Mouse (Mus musculus): ENCODE data around the gene Neu3. TPM values are rescaled to one million over a fixed set of nuclear protein-coding genes. Genes with fewer than 3 reads are reported as not detected.

The Neu3 gene
- polyA plus RNA-seq, 1 experiment = 0.82 TPM

DNA sequence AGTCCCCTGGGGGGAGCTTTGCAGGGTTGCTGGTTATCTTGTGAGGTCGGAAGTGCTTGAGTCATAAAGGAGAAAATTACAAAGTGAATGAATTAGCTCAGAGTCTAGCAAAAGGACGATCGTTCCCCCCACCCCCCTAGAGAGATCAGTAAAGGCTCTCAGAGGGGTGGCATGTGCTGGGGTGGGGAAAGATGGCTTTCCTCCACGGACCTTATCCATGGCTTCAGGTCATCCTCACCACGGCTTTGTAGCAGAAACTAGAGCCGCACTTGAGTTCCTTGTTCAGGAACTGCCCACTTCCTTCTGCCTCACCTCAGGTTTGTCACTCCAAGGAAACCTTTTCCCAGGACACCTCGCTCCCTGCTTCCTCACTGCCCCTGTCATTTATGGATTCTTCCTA, 35.1 kb upstream of the Neu3 start, which contains the start of gene Spcs2:
Gene Spcs2 (minus strand): TSS at position 101 of the 400 bp plus-strand sequence.
- TF ChIP-seq CTCF (IDR thresholded peaks at IDR 0.05; ENCODE audit: extremely low read depth, insufficient read length, insufficient replicate concordance, low read depth, low read length) (no peak), POLR2A (IDR thresholded peaks at IDR 0.05; ENCODE audit: low read depth, low read length) (no peak)
- 58% methylated on average over 7 of the region's 7 CpGs for WGBS
- H3K36me3 ChIP-seq (ENCODE audit: control insufficient read depth, insufficient read depth, low read length) = no peaks in the 10 kb centered on the region
- no peaks in the 10 kb centered on the region for H3K27me3 ChIP-seq (ENCODE audit: control insufficient read depth, insufficient read depth, low read length)
- H3K4me3 ChIP-seq (ENCODE audit: low read depth, low read length) = no peak within 1 kb of the TSS
- no peaks in the 10 kb centered on the region for H3K4me1 ChIP-seq (ENCODE audit: control insufficient read depth, insufficient read depth, insufficient read length, low read length)
- H3K27ac ChIP-seq (ENCODE audit: insufficient read depth, low read depth, low read length) = no peak within 1 kb of the TSS

GRCm38 (mm10) chr7:99858813-99859585, 30.8 kb upstream of the Neu3 start, which contains the start of gene Xrra1:
Xrra1 (plus strand) TSS chr7:99859116.
- H3K4me1 ChIP-seq (ENCODE audit: control insufficient read depth, insufficient read depth, insufficient read length, low read length) = peaks cover 6% of the 10 kb centered on the region; the same call in 1 of the 2 replicates
- peak; percentile 93 for TF ChIP-seq POLR2A (IDR thresholded peaks at IDR 0.05; ENCODE audit: low read depth, low read length)
- no peak for TF ChIP-seq CTCF (IDR thresholded peaks at IDR 0.05; ENCODE audit: extremely low read depth, insufficient read length, insufficient replicate concordance, low read depth, low read length)
- H3K27ac ChIP-seq (ENCODE audit: insufficient read depth, low read depth, low read length) = peak within 1 kb of the TSS; percentile 45
- WGBS = under 1% methylated on average over 42 of the region's 42 CpGs
- H3K36me3 ChIP-seq (ENCODE audit: control insufficient read depth, insufficient read depth, low read length) = peaks cover 6% of the 10 kb centered on the region
- H3K4me3 ChIP-seq (ENCODE audit: low read depth, low read length) = peak within 1 kb of the TSS; percentile 86
- no peaks in the 10 kb centered on the region for H3K27me3 ChIP-seq (ENCODE audit: control insufficient read depth, insufficient read depth, low read length)

GRCm38 (mm10) chr7:99858175-99858812, 30.1 kb upstream of the Neu3 start:
- no peaks in the 10 kb centered on the region for H3K27me3 ChIP-seq (ENCODE audit: control insufficient read depth, insufficient read depth, low read length)
- H3K4me3 ChIP-seq (ENCODE audit: low read depth, low read length) = peak overlapping the region; percentile 86
- WGBS = 1% methylated on average over 19 of the region's 19 CpGs
- peak overlapping the region; percentile 45 for H3K27ac ChIP-seq (ENCODE audit: insufficient read depth, low read depth, low read length)
- peaks cover 13% of the 10 kb centered on the region for H3K36me3 ChIP-seq (ENCODE audit: control insufficient read depth, insufficient read depth, low read length)
- no peak for TF ChIP-seq POLR2A (IDR thresholded peaks at IDR 0.05; ENCODE audit: low read depth, low read length)
- no peak for TF ChIP-seq CTCF (IDR thresholded peaks at IDR 0.05; ENCODE audit: extremely low read depth, insufficient read length, insufficient replicate concordance, low read depth, low read length)
- H3K4me1 ChIP-seq (ENCODE audit: control insufficient read depth, insufficient read depth, insufficient read length, low read length) = peaks cover 6% of the 10 kb centered on the region; the same call in 1 of the 2 replicates

DNA sequence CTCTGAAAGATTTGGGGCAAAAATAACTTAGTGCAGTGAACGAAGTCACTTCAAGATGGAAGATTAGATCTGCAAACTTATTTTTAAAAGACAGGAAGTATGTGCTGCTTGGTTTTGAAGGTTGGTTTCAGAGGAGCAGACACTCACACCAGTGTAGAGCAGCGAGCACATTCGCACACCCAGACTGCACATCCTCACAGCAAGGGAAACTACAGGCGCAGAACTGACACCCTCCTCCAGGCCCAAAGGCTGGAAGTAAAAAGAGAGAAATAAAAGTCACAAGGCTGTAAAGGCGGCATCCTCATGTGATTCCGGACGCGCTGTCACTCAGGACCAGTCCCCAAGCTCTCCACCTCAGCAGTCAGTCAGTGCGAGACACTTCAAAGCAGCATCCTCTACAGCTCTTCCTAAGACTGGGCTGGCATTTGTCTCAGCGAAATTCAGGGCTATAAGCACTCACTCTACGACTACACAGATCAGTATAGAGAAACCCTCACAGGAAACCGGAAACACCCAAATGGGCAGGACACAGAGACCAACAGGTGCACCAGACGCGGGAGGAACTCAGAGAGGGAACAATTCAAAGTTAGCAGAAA, 28.1 kb upstream of the Neu3 start:
- TF ChIP-seq CTCF (IDR thresholded peaks at IDR 0.05; ENCODE audit: extremely low read depth, insufficient read length, insufficient replicate concordance, low read depth, low read length) = no peak
- TF ChIP-seq POLR2A (IDR thresholded peaks at IDR 0.05; ENCODE audit: low read depth, low read length) = no peak
- H3K36me3 ChIP-seq (ENCODE audit: control insufficient read depth, insufficient read depth, low read length) = peaks cover 13% of the 10 kb centered on the region
- 72% methylated on average over 14 of the region's 14 CpGs for WGBS
- peak overlapping the region; percentile 33; the same call in 1 of the 2 replicates for H3K4me3 ChIP-seq (ENCODE audit: low read depth, low read length)
- H3K27me3 ChIP-seq (ENCODE audit: control insufficient read depth, insufficient read depth, low read length) = no peaks in the 10 kb centered on the region
- peaks cover 6% of the 10 kb centered on the region; the same call in 1 of the 2 replicates for H3K4me1 ChIP-seq (ENCODE audit: control insufficient read depth, insufficient read depth, insufficient read length, low read length)
- peak overlapping the region; percentile 36 for H3K27ac ChIP-seq (ENCODE audit: insufficient read depth, low read depth, low read length)

DNA sequence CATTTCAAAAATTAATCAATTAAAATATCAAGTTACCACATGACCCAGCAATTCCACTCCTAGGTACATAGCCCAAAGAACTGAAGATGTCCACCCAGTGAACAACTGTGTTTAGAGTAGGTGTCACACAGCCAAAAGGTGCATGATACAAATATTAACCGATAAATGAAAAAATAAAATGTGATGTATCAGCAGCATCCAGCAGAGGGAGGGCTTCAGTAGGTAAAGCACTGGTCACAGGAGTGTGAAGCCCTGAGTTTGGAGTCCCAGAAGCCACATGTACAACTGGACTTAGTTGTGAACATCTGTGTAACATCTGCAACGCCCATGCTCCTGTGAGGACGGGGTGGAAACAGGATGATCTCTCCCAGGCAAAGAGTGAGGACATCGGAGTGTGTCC, 26.1 kb upstream of the Neu3 start:
- 80% methylated on average over 4 of the region's 4 CpGs for WGBS
- no peak overlapping the region for H3K4me3 ChIP-seq (ENCODE audit: low read depth, low read length)
- H3K4me1 ChIP-seq (ENCODE audit: control insufficient read depth, insufficient read depth, insufficient read length, low read length) = peaks cover 6% of the 10 kb centered on the region; the same call in 1 of the 2 replicates
- H3K27ac ChIP-seq (ENCODE audit: insufficient read depth, low read depth, low read length) = no peak overlapping the region
- TF ChIP-seq POLR2A (IDR thresholded peaks at IDR 0.05; ENCODE audit: low read depth, low read length) (no peak), CTCF (IDR thresholded peaks at IDR 0.05; ENCODE audit: extremely low read depth, insufficient read length, insufficient replicate concordance, low read depth, low read length) (no peak)
- no peaks in the 10 kb centered on the region for H3K27me3 ChIP-seq (ENCODE audit: control insufficient read depth, insufficient read depth, low read length)
- H3K36me3 ChIP-seq (ENCODE audit: control insufficient read depth, insufficient read depth, low read length) = peaks cover 15% of the 10 kb centered on the region

- peaks cover 19% of the 10 kb centered on the region for H3K36me3 ChIP-seq (ENCODE audit: control insufficient read depth, insufficient read depth, low read length)
- 84% methylated on average over 7 of the region's 7 CpGs for WGBS
- no peak overlapping the region for H3K4me3 ChIP-seq (ENCODE audit: low read depth, low read length)
- TF ChIP-seq POLR2A (IDR thresholded peaks at IDR 0.05; ENCODE audit: low read depth, low read length) = no peak
- TF ChIP-seq CTCF (IDR thresholded peaks at IDR 0.05; ENCODE audit: extremely low read depth, insufficient read length, insufficient replicate concordance, low read depth, low read length) = no peak
- H3K27me3 ChIP-seq (ENCODE audit: control insufficient read depth, insufficient read depth, low read length) = no peaks in the 10 kb centered on the region
- H3K27ac ChIP-seq (ENCODE audit: insufficient read depth, low read depth, low read length) = no peak overlapping the region
- H3K4me1 ChIP-seq (ENCODE audit: control insufficient read depth, insufficient read depth, insufficient read length, low read length) = peaks cover 6% of the 10 kb centered on the region; the same call in 1 of the 2 replicates
These were observed 25.1 kb upstream of the Neu3 start for GRCm38 (mm10) chr7:99853350-99853749.
